Mouse (Mus musculus) testis, adult 2 months (tissue): Measurements from ENCODE around the gene Setdb1. TPM values are rescaled to one million over a fixed set of nuclear protein-coding genes. Genes with fewer than 3 reads are reported as not detected.
A peak's percentile ranks its signal among the peaks of the same experiment; 100 is the strongest.

Experiments
- H3K27ac ChIP-seq: fragments of 200-500 bp; 2 replicates; pipeline ENCODE4 v1.5.1; 2012; ENCODE audit warnings: low read depth, low read length; ENCODE audit not compliant: control insufficient read depth, insufficient read depth
- H3K27me3 ChIP-seq: fragments of 200-500 bp; 2 replicates; pipeline ENCODE4 v1.6.1; 2012; ENCODE audit warnings: mild to moderate bottlenecking, low read length, moderate library complexity; ENCODE audit not compliant: control insufficient read depth, insufficient read depth
- H3K36me3 ChIP-seq: fragments of 200-500 bp; 2 replicates; pipeline ENCODE4 v1.6.1; 2012; ENCODE audit warnings: mild to moderate bottlenecking, low read length; ENCODE audit not compliant: control insufficient read depth, insufficient read depth
- H3K4me1 ChIP-seq: fragments of 200-500 bp; 2 replicates; pipeline ENCODE4 v1.6.1; 2012; ENCODE audit warnings: low read length; ENCODE audit not compliant: control insufficient read depth, insufficient read depth
- H3K4me3 ChIP-seq: fragments of 200-500 bp; 2 replicates; pipeline ENCODE4 v1.5.1; 2012; ENCODE audit warnings: low read depth, mild to moderate bottlenecking, low read length, moderate library complexity, mixed read lengths; ENCODE audit not compliant: control insufficient read depth
- CTCF ChIP-seq: fragments of 200-500 bp; IDR thresholded peaks from 2 replicates; pipeline ENCODE4 v1.5.1; 2012; ENCODE audit warnings: low read depth, mild to moderate bottlenecking, inconsistent platforms, low read length, moderate library complexity; ENCODE audit not compliant: control insufficient read depth, insufficient read depth, insufficient replicate concordance
- POLR2A ChIP-seq: fragments of 200-500 bp; IDR thresholded peaks from 2 replicates; pipeline ENCODE4 v1.6.1; 2012; ENCODE audit warnings: low read depth, mild to moderate bottlenecking, inconsistent platforms, low read length, moderate library complexity; ENCODE audit not compliant: control insufficient read depth
- polyA plus RNA-seq: library from polyadenylated mRNA; depleted of rRNA; stranded (reverse); fragments of >200 nt; gene quantifications from 2 replicates; pipeline ENCODE4 v1.2.3, GENCODE M21; 2012

The Setdb1 gene
- polyA plus RNA-seq, 1 experiment = 24.3 TPM

GRCm38 (mm10) chr3:95324454-95325144 is 32.4 kb downstream of the Setdb1 start:
- TF ChIP-seq POLR2A = no peak
- no peak for TF ChIP-seq CTCF
- Histone ChIP-seq H3K27ac (no peak overlapping the region), H3K27me3 (no peaks in the 10 kb centered on the region), H3K4me3 (no peak overlapping the region), H3K36me3 (peaks cover 4% of the 10 kb centered on the region), H3K4me1 (no peaks in the 10 kb centered on the region)

- H3K36me3 ChIP-seq = peaks cover 4% of the 10 kb centered on the region
- H3K4me1 ChIP-seq = no peaks in the 10 kb centered on the region; the same call in 1 of the 2 replicates
- H3K4me3 ChIP-seq = no peak overlapping the region
- no peak overlapping the region for H3K27ac ChIP-seq
- no peaks in the 10 kb centered on the region for H3K27me3 ChIP-seq
- TF ChIP-seq CTCF = no peak
- TF ChIP-seq POLR2A = no peak
Observed at GRCm38 (mm10) chr3:95323429-95323828, 33.6 kb downstream of the Setdb1 start.

DNA sequence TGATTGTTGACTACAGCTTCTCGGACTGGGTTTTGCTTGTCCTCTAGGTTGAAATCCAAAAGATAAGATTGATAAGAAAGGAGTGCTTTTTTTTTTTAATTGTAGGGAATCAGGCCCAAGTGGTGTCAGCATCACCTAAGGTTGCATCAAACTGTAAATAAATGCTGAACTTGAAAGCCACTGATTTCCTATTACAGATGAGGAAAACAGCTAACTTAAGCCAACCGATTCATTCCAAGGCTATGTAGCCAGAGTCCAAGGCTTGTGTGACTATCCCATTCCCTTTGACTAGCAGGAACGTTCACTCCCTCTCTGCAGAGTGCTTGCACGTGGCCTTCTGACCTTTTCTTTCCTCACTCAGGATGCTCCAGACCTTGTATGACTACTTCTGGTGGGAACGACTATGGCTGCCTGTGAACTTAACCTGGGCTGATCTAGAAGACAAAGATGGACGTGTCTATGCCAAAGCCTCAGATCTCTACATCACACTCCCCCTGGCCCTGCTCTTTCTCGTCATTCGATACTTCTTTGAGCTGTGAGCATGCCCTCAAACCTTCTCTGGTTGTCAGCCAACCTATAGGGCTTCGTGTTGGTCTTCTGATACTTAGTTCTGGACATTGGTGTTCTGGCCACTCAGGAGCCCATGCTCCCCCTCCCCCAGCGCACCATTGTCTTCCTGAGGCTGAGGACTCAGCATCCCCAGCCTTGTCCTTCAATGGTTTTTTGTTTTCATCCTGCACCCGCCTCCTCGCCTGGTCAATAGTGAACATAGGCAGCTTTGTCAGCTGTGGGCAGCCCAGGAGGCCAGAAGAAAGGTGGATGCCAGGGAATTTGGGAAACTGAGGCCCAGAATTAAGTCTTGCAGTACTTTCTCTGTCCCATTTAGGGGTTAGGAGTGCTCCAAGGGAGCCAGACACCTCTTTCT is 37.0 kb downstream of the Setdb1 start:
- no peak overlapping the region for H3K27ac ChIP-seq
- H3K4me3 ChIP-seq = no peak overlapping the region
- peaks cover 2% of the 10 kb centered on the region for H3K36me3 ChIP-seq
- no peaks in the 10 kb centered on the region for H3K27me3 ChIP-seq
- TF ChIP-seq POLR2A (no peak), CTCF (no peak)
- peaks cover 9% of the 10 kb centered on the region for H3K4me1 ChIP-seq

DNA sequence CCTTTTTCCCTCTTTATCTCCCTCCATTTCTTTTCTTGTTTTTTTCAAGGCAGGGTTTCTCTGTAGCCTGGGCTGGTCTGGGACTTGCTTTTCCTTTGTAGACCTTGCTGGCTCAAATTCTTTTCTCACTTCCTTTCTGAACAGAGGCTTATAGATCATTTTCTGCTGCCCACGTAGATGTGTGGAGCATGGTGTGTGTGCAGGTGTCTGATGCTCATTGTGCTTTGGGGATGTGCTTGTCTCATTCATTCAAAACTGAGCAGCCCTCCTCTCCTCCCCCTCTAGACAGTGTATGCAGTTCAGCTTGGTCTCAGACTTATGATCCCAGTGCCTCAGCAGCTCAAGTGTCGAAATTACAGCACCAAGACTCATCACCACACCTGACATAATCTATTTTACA is 37.9 kb downstream of the Setdb1 start:
- Histone ChIP-seq H3K27me3 (no peaks in the 10 kb centered on the region), H3K36me3 (peaks cover 1% of the 10 kb centered on the region), H3K4me3 (no peak overlapping the region), H3K27ac (no peak overlapping the region), H3K4me1 (peaks cover 12% of the 10 kb centered on the region)
- TF ChIP-seq CTCF (no peak), POLR2A (no peak)

DNA sequence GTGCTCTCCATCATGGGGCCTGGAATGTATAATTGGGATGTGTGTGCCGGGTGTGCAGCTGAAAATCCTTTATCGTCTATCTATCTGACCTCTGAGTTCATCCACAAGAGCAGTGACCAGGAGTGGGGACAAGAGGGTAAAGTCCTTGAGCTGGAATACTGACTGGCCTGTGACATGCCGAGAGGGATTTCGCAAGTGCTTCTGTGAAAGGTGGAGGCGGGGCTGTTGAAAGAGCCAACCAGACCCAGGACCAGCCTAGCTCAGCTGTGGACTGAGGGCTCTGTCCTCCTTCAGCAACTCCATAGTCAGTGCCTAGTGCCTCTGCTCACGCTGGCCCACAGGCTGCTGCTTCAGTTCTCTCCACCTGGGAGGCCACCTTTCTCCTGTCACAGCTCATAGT is 38.5 kb downstream of the Setdb1 start:
- Histone ChIP-seq H3K4me3 (no peak overlapping the region), H3K4me1 (peaks cover 12% of the 10 kb centered on the region), H3K27ac (no peak overlapping the region), H3K36me3 (no peaks in the 10 kb centered on the region; the same call in 1 of the 2 replicates), H3K27me3 (no peaks in the 10 kb centered on the region)
- TF ChIP-seq POLR2A (no peak), CTCF (no peak)

GRCm38 (mm10) chr3:95317414-95318080 is 39.5 kb downstream of the Setdb1 start:
- no peaks in the 10 kb centered on the region for H3K36me3 ChIP-seq
- H3K27me3 ChIP-seq = no peaks in the 10 kb centered on the region
- TF ChIP-seq POLR2A (no peak), CTCF (peak; percentile 60; the same call in 1 of the 2 replicates)
- H3K4me1 ChIP-seq = peaks cover 12% of the 10 kb centered on the region
- no peak overlapping the region for H3K27ac ChIP-seq
- H3K4me3 ChIP-seq = no peak overlapping the region
